Mouse (Mus musculus): ENCODE results near the gene Ap5b1.

DNA sequence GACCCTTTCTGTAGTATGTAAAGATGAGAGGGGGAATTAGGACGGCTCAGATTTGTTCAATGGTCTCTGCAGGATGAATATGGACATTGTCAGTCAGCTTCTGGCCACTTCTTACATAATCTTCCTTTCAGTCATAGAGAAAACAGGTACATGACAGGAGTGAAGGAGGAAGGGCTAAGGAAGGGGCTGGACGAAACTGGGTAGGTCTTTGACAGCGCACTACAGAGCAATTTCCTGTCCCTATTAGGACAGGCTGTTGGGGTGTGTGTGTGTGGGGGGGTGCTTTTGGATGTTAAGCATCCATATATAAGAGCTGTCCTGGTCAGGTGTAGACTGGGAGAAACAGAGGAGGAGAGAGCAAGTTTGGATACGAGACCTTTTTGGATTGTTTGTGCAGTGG is 31.4 kb downstream of the Ap5b1 start:
- TF ChIP-seq CTCF (IDR thresholded peaks at IDR 0.05; ENCODE audit: control insufficient read depth, insufficient read depth, low read length) (no peak), POLR2A (IDR thresholded peaks at IDR 0.05; ENCODE audit: borderline replicate concordance, control insufficient read depth, low read depth, low read length) (no peak)
